Mouse (Mus musculus): ENCODE measurements around the gene Proz. TPM values are rescaled to one million over a fixed set of nuclear protein-coding genes. Genes with fewer than 3 reads are reported as not detected.
"Not testable (repeated sequence)": the region's sequence is repeated elsewhere in the genome, so short reads cannot be mapped to it uniquely, and the experiment has no call there.

Proz gene
- polyA plus RNA-seq, 1 experiment from 2014 or later = 1.3 TPM

- Histone ChIP-seq H3K4me2 (ENCODE audit: low read length) (no peak overlapping the region), H3K27ac (ENCODE audit: low read depth, low read length) (no peak overlapping the region), H3K9ac (ENCODE audit: low read length) (no peak overlapping the region), H3K9me3 (replicated peaks; ENCODE audit: control insufficient read depth, low read length) (no peaks in the 10 kb centered on the region), H3K36me3 (ENCODE audit: control insufficient read depth, insufficient read depth, low read length) (no peaks in the 10 kb centered on the region), H3K4me1 (ENCODE audit: control insufficient read depth, insufficient read depth, low read length) (no peaks in the 10 kb centered on the region), H3K4me3 (ENCODE audit: low read depth, low read length) (no peak overlapping the region), H3K27me3 (replicated peaks; ENCODE audit: control insufficient read depth, insufficient read depth, low read length) (no peaks in the 10 kb centered on the region)
- no peak for DNase-seq (ENCODE audit: low spot score)
- WGBS = 89% methylated on average over 6 of the region's 6 CpGs
- ATAC-seq = no peak
Observed at GRCm38 (mm10) chr8:13039054-13039453, 21.7 kb upstream of the Proz start.

DNA sequence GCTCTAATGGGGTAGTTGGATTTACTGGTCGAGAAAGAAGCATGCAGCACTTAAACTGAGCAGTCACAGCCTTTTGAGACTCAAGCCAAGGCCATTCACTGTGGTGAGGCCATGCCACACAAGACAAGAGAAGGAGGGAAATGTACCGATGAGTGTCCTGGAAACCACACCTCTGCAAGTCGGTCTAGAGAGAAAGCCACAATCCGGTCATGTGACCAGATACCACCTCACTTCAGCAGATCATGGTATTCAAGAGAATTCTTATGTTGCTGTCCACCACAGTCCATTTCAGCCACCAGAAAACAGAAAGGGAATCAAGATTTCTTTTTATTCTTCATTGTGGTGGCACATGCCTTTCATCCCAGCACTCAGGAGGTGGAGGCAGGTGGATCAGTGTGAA, 19.3 kb upstream of the Proz start:
- no peak overlapping the region for H3K27ac ChIP-seq (ENCODE audit: low read depth, low read length)
- H3K4me2 ChIP-seq (ENCODE audit: low read length) = no peak overlapping the region
- H3K4me3 ChIP-seq (ENCODE audit: low read depth, low read length) = no peak overlapping the region
- H3K4me1 ChIP-seq (ENCODE audit: control insufficient read depth, insufficient read depth, low read length) = no peaks in the 10 kb centered on the region
- WGBS = 85% methylated on average over 4 of the region's 4 CpGs
- DNase-seq (ENCODE audit: low spot score) (no peak), ATAC-seq (no peak)
- H3K9me3 ChIP-seq (replicated peaks; ENCODE audit: control insufficient read depth, low read length) = no peaks in the 10 kb centered on the region
- no peaks in the 10 kb centered on the region for H3K27me3 ChIP-seq (replicated peaks; ENCODE audit: control insufficient read depth, insufficient read depth, low read length)
- H3K9ac ChIP-seq (ENCODE audit: low read length) = no peak overlapping the region
- no peaks in the 10 kb centered on the region for H3K36me3 ChIP-seq (ENCODE audit: control insufficient read depth, insufficient read depth, low read length)

GRCm38 (mm10) chr8:13047652-13048051, 13.1 kb upstream of the Proz start:
- Histone ChIP-seq H3K27me3 (replicated peaks; ENCODE audit: control insufficient read depth, insufficient read depth, low read length) (no peaks in the 10 kb centered on the region), H3K4me1 (ENCODE audit: control insufficient read depth, insufficient read depth, low read length) (no peaks in the 10 kb centered on the region), H3K9me3 (replicated peaks; ENCODE audit: control insufficient read depth, low read length) (no peaks in the 10 kb centered on the region), H3K36me3 (ENCODE audit: control insufficient read depth, insufficient read depth, low read length) (no peaks in the 10 kb centered on the region), H3K4me2 (ENCODE audit: low read length) (no peak overlapping the region), H3K9ac (ENCODE audit: low read length) (no peak overlapping the region), H3K27ac (ENCODE audit: low read depth, low read length) (no peak overlapping the region), H3K4me3 (ENCODE audit: low read depth, low read length) (no peak overlapping the region)
- WGBS = 54% methylated on average over 5 of the region's 5 CpGs
- ATAC-seq (no peak), DNase-seq (ENCODE audit: low spot score) (peak; percentile 13)

DNA sequence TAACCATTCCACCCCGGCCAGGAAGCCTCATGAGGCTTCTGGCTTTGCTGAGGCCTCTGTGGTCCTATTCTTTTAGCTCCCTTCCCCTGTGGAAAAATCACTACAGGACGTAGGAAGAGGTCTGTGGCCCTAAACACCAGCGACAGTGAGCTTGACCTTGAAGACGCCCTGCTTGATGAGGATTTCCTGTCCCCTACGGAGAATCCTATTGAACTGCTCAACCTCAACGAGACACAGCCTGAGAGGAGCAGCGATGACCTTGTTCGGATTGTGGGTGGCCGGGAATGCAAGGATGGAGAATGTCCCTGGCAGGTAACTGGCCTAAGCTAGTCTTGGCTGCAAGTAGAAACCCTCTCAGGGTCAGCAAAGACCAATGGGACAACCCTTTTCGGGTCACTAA, 10.2 kb upstream of the Proz start:
- WGBS = 87% methylated on average over 10 of the region's 10 CpGs
- DNase-seq (ENCODE audit: low spot score) (no peak), ATAC-seq (no peak)
- H3K9me3 ChIP-seq (replicated peaks; ENCODE audit: control insufficient read depth, low read length) = no peaks in the 10 kb centered on the region
- no peaks in the 10 kb centered on the region for H3K27me3 ChIP-seq (replicated peaks; ENCODE audit: control insufficient read depth, insufficient read depth, low read length)
- no peaks in the 10 kb centered on the region for H3K36me3 ChIP-seq (ENCODE audit: control insufficient read depth, insufficient read depth, low read length)
- no peak overlapping the region for H3K4me2 ChIP-seq (ENCODE audit: low read length)
- no peak overlapping the region for H3K27ac ChIP-seq (ENCODE audit: low read depth, low read length)
- no peaks in the 10 kb centered on the region for H3K4me1 ChIP-seq (ENCODE audit: control insufficient read depth, insufficient read depth, low read length)
- H3K9ac ChIP-seq (ENCODE audit: low read length) = no peak overlapping the region
- no peak overlapping the region for H3K4me3 ChIP-seq (ENCODE audit: low read depth, low read length)

DNA sequence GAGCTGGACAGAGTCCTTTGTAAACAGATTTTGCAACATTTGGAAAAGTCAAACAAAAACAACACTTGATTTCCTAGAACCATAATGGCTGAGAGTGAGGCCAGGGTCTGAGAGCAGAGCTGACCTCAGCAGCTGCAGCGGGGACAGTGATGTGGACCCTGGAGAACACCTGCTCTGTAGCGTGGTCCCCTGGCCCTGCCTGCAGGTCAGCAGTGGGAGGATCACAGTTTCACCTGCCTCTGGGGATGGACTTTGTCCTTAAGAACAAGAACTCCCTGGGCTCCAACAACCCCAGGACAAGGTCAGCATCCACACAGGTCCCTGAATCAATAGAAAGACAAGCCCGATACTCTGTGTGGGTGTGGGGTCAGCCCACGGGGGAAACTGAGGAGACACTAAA, 3.4 kb upstream of the Proz start:
- Histone ChIP-seq H3K27me3 (replicated peaks; ENCODE audit: control insufficient read depth, insufficient read depth, low read length) (no peaks in the 10 kb centered on the region), H3K36me3 (ENCODE audit: control insufficient read depth, insufficient read depth, low read length) (no peaks in the 10 kb centered on the region), H3K4me1 (ENCODE audit: control insufficient read depth, insufficient read depth, low read length) (no peaks in the 10 kb centered on the region), H3K9ac (ENCODE audit: low read length) (no peak overlapping the region), H3K27ac (ENCODE audit: low read depth, low read length) (no peak overlapping the region), H3K4me3 (ENCODE audit: low read depth, low read length) (no peak overlapping the region), H3K9me3 (replicated peaks; ENCODE audit: control insufficient read depth, low read length) (no peaks in the 10 kb centered on the region), H3K4me2 (ENCODE audit: low read length) (no peak overlapping the region)
- 88% methylated on average over 4 of the region's 4 CpGs for WGBS
- DNase-seq (ENCODE audit: low spot score) (no peak), ATAC-seq (no peak)

- ATAC-seq (no peak), DNase-seq (ENCODE audit: low spot score) (no peak)
- no peak overlapping the region for H3K4me3 ChIP-seq (ENCODE audit: low read depth, low read length)
- H3K27ac ChIP-seq (ENCODE audit: low read depth, low read length) = no peak overlapping the region
- H3K9me3 ChIP-seq (replicated peaks; ENCODE audit: control insufficient read depth, low read length) = no peaks in the 10 kb centered on the region
- H3K9ac ChIP-seq (ENCODE audit: low read length) = no peak overlapping the region
- 80% methylated on average over 16 of the region's 16 CpGs for WGBS
- H3K4me1 ChIP-seq (ENCODE audit: control insufficient read depth, insufficient read depth, low read length) = no peaks in the 10 kb centered on the region
- H3K4me2 ChIP-seq (ENCODE audit: low read length) = no peak overlapping the region
- H3K27me3 ChIP-seq (replicated peaks; ENCODE audit: control insufficient read depth, insufficient read depth, low read length) = no peaks in the 10 kb centered on the region
- H3K36me3 ChIP-seq (ENCODE audit: control insufficient read depth, insufficient read depth, low read length) = no peaks in the 10 kb centered on the region
Observed at GRCm38 (mm10) chr8:13063112-13063511, 2.4 kb downstream of the Proz start.

DNA sequence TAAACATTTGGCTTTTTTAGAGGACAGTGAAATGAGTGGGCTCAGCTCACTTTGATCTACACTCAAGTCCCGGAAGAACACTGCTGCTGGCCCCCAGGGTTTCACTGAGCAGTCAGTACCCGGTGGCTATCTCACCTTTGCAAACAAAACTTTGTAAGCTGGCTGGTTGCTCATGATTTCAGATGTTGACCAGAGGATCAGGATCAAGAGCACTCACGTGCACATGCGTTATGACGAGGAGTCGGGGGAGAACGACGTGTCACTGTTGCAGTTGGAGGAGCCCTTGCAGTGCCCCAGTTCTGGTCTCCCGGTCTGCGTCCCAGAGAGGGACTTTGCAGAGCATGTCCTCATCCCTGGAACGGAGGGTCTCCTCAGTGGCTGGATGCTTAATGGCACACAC, 12.5 kb downstream of the Proz start:
- no peak for ATAC-seq

DNA sequence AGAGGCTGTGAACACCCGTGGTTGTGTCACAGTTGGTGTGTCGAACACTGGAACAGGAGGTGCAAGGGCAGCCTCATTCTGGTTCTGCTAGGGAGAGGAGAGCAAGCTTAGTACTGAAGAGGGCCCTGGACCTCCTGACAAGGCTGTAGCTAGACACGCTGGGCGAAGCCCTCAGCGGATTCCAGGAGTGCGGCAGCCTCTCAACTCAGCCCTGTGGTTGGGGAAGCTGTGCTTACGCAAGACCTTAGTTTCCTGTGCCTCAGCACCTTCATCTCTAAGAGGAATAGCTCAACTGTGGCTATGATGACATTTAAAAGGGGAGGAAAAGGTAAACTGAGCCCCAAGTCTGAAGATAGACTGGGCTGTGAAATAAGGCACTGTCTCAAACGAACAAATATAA, 14.3 kb downstream of the Proz start:
- WGBS = 96% methylated on average over 8 of the region's 8 CpGs
- no peak for ATAC-seq

More for the DNA sequence above, 12.5 kb downstream of the Proz start:
- H3K9me3 ChIP-seq (replicated peaks; ENCODE audit: control insufficient read depth, low read length) = no peaks in the 10 kb centered on the region
- H3K27me3 ChIP-seq (replicated peaks; ENCODE audit: control insufficient read depth, insufficient read depth, low read length) = no peaks in the 10 kb centered on the region
- no peak overlapping the region for H3K4me2 ChIP-seq (ENCODE audit: low read length)
- H3K9ac ChIP-seq (ENCODE audit: low read length) = no peak overlapping the region
- WGBS = 95% methylated on average over 11 of the region's 11 CpGs
- no peak overlapping the region for H3K27ac ChIP-seq (ENCODE audit: low read depth, low read length)
- no peak overlapping the region for H3K4me3 ChIP-seq (ENCODE audit: low read depth, low read length)
- H3K36me3 ChIP-seq (ENCODE audit: control insufficient read depth, insufficient read depth, low read length) = peaks cover 57% of the 10 kb centered on the region
- H3K4me1 ChIP-seq (ENCODE audit: control insufficient read depth, insufficient read depth, low read length) = no peaks in the 10 kb centered on the region
- DNase-seq (ENCODE audit: low spot score) = no peak

GRCm38 (mm10) chr8:13075579-13075978, 14.9 kb downstream of the Proz start:
- ATAC-seq; H3K4me3 ChIP-seq (ENCODE audit: low read depth, low read length); H3K4me1 ChIP-seq (ENCODE audit: control insufficient read depth, insufficient read depth, low read length); H3K9me3 ChIP-seq (replicated peaks; ENCODE audit: control insufficient read depth, low read length); DNase-seq (ENCODE audit: low spot score); H3K9ac ChIP-seq (ENCODE audit: low read length); H3K27ac ChIP-seq (ENCODE audit: low read depth, low read length); H3K27me3 ChIP-seq (replicated peaks; ENCODE audit: control insufficient read depth, insufficient read depth, low read length); H3K4me2 ChIP-seq (ENCODE audit: low read length): not testable (repeated sequence)
- WGBS = 88% methylated on average over 1 of the region's 1 CpGs
- H3K36me3 ChIP-seq (ENCODE audit: control insufficient read depth, insufficient read depth, low read length) = peaks cover 80% of the 10 kb centered on the region

More for the DNA sequence above, 14.3 kb downstream of the Proz start:
- Histone ChIP-seq H3K4me3 (ENCODE audit: low read depth, low read length) (no peak overlapping the region), H3K36me3 (ENCODE audit: control insufficient read depth, insufficient read depth, low read length) (peaks cover 75% of the 10 kb centered on the region), H3K9ac (ENCODE audit: low read length) (no peak overlapping the region), H3K9me3 (replicated peaks; ENCODE audit: control insufficient read depth, low read length) (no peaks in the 10 kb centered on the region), H3K4me1 (ENCODE audit: control insufficient read depth, insufficient read depth, low read length) (no peaks in the 10 kb centered on the region), H3K27ac (ENCODE audit: low read depth, low read length) (no peak overlapping the region), H3K27me3 (replicated peaks; ENCODE audit: control insufficient read depth, insufficient read depth, low read length) (no peaks in the 10 kb centered on the region), H3K4me2 (ENCODE audit: low read length) (no peak overlapping the region)
- no peak for DNase-seq (ENCODE audit: low spot score)
